Mouse (Mus musculus) activated CD4-positive, CD25-positive, alpha-beta regulatory T cell, adult 4 months (primary cell): ENCODE measurements around the gene Mep1a. TPM values are rescaled to one million over a fixed set of nuclear protein-coding genes. Genes with fewer than 3 reads are reported as not detected.

ENCODE experiments used
- ATAC-seq: one replicate; pipeline ENCODE4 v1.8.0; 2017
- polyA plus RNA-seq, 2 experiments: library from polyadenylated mRNA; unstranded; fragments of 100-300 nt; shearing (Covaris generic); gene quantifications; one replicate each; pipeline ENCODE4 v1.2.1; 2017

The Mep1a gene
- polyA plus RNA-seq, 2 experiments from 2014 or later = not detected

- no peak for ATAC-seq
Observed at GRCm38 (mm10) chr17:43477621-43478020, 25.0 kb downstream of the Mep1a start.

DNA sequence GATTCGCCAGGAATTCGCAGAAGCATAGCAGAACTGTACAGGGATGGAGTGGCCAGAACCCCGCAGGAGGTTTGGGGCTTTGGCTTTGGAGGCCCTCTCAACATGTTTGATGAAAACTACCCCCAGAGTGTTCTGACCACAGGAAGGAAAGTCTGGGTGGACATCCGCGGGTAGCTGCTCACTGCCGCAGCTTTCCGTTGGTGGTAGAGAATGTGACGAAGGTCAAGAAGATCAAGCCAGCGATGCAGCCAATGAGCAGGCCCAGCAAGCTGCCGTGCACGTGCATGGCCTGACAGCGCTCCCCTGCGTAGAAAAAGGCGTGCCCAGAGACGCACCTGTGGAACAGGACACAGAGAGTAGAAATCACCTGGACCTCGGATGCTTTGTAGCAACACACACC, 27.8 kb downstream of the Mep1a start:
- no peak for ATAC-seq

GRCm38 (mm10) chr17:43472558-43472957, 30.1 kb downstream of the Mep1a start:
- no peak for ATAC-seq

DNA sequence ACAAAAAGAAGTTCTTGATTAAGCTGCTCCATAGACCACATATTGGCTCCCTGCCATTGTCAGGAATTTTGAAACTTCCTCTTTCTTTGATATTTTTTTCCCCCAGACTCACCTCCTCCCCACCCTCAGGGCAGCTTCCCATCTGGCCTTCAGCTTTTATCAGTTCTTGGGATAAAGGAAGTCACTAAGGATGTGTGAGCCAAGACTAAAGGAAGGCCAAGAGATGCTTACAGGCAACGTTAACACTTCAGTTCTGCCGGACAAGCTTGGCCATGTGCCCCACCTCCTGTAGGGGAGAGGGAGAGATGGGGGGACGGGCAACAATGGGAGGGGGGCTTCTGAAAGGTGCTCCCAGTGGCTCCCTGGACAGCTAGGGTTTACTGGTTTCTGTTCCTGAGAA, 32.6 kb downstream of the Mep1a start:
- ATAC-seq = no peak

DNA sequence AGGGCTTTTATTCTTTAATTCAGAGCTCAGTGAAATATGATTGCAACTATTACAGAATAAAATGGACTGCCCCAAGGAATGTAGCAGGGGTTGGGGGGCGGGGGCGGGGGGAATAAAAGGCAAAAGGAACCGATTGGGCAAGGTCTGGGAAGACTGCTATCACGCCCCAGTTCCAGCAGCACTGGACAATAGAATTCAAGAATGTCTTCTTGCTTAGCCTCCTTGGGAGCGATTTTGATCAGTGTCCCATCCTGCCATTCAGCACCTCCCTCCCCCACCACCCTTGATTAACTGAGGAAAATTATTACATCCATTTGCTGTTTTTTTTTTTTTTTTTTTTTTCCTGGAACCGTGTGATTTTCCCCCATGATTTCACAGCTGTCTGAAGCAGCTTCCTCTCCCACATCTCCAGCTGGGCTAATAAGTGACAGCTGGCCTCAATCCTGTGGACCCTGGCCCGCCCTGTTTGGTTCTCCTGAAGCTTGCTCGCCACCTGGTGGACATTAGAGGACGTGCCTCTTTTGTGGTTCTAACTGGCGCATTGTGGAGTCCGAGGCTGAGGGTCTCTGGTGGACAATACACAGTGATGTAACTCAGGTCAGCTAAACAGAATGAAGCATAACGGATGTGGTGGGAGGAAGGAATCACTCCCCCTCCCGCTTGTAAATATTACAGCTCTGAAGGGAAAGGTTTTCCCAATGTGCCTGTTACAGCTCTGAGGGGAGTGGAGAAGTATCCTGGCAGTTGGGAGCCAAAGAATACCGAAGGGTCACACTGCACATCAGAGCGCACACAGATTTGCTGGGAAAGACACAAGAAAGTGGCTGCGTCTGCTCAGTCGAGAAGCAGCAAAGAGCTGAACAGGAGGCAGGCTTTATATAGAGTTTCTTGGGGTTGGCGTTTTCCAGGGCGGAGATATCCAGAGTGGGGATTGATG, 42.1 kb downstream of the Mep1a start:
- no peak for ATAC-seq

- no peak for ATAC-seq
Observed at GRCm38 (mm10) chr17:43459737-43460230, 42.8 kb downstream of the Mep1a start.

DNA sequence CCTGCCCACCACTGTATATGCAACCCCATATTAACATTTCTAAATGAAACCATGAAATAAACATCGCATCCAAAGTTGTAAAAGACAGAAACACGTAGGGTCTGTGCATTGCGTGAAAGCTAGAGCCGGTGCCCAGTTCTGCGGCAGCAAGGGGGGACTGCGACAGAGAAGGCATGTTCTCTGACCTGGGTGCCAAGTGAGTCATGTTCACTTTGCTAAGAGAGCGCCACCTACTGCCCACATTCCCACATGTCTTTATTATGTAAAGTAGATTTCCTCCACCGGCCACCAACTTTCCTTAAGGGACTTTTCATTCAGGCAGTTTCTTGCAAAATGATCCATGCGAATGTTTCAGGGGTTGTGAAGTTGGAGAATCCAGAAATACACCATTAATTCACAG, 44.0 kb downstream of the Mep1a start:
- no peak for ATAC-seq

- ATAC-seq = no peak
Observed at GRCm38 (mm10) chr17:43451216-43451615, 51.4 kb downstream of the Mep1a start.

DNA sequence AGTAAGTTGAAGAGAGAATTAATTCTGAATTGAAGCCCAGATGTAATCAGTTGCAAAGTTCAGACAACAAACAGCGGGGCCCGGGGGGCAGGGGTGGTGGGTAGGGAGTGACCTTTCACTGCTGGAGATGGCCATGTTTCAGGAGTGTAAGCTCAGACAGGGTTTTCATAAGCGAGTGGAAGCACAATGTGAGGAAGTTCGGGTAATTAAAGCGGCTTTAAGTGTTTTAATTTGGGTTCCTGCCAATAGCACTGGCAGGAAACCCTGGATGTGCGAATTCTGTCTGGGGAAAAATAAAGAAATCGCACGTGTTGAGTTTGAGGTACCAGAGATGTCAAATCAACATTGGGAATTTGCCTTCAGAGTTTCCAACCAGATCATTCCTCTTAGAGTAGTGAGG, 68.1 kb downstream of the Mep1a start:
- no peak for ATAC-seq

- ATAC-seq = no peak
Observed at GRCm38 (mm10) chr17:43431692-43432091, 70.9 kb downstream of the Mep1a start.

Other genes starting within 250 kb of the Mep1a start
- gene Adgrf1, start 232.5 kb downstream of the Mep1a start, polyA plus RNA-seq = not detected
- gene Adgrf5, start 142.4 kb downstream of the Mep1a start, polyA plus RNA-seq = under 1 TPM in 1 of 2 experiments, not detected in 1; 0.09 TPM
- gene Ankrd66, start 40.8 kb upstream of the Mep1a start, polyA plus RNA-seq = not detected
- under 1 TPM in 1 of 2 experiments, not detected in 1; 0.89 TPM for gene Pla2g7, start 65.3 kb upstream of the Mep1a start, polyA plus RNA-seq
- gene Tdrd6, start 127.5 kb upstream of the Mep1a start, polyA plus RNA-seq = not detected
- 1 to 10 TPM; 2.6 TPM for gene Slc25a27, start 164.4 kb upstream of the Mep1a start, polyA plus RNA-seq
- gene Cyp39a1, start 164.6 kb upstream of the Mep1a start, polyA plus RNA-seq = 1 to 10 TPM in 1 of 2 experiments, under 1 TPM in 1; 0.61 to 1.2 TPM